Mouse (Mus musculus): Measurements from ENCODE around the gene Uqcc1.

DNA sequence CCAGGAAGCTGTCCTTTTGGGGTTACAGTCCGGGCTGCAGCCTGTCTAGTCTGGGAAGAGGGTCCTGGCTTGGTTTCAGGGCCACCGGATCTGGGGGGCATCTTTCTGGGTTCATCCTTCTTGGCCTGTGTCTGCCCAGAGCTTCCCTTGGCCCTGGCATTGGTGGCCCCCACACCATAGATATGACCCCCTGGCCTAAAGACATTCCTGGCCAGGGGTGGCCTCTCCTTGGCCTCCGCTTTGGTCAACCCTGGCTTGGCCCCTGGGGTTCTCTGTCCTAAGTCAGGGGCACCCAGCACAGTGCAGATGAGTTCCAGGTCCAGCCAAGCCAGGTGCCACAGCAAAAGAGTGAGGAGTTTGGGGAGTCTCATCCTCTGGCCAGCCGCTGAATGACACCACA lies 14.6 kb upstream of the Uqcc1 start:
- TF ChIP-seq EP300 (IDR thresholded peaks at IDR 0.05; ENCODE audit: low read depth) (no peak), CTCF (IDR thresholded peaks at IDR 0.05; ENCODE audit: low read depth) (no peak)
